Mouse (Mus musculus) stomach, embryonic 14.5 days (tissue): Measurements from ENCODE around the gene Mpp2. TPM values are rescaled to one million over a fixed set of nuclear protein-coding genes. Genes with fewer than 3 reads are reported as not detected.

Experiments
- ATAC-seq: fragments of 200-750 bp; cut with Nextera tagmentation; 2 replicates; pipeline ENCODE4 v1.8.0; 2017; ENCODE audit warnings: low read depth, moderate TSS enrichment; ENCODE audit not compliant: insufficient number of reproducible peaks, insufficient read depth, low FRiP score
- H3K27ac ChIP-seq: fragments of 300-500 bp; sonication (generic); 2 replicates; pipeline ENCODE4 v1.5.1; 2014; ENCODE audit warnings: mild to moderate bottlenecking, low read length, moderate library complexity, mixed read lengths
- H3K27me3 ChIP-seq: fragments of 300-500 bp; sonication (generic); 2 replicates; pipeline ENCODE4 v1.6.1; 2014; ENCODE audit warnings: low read length, control low read depth, mixed read lengths; ENCODE audit not compliant: control insufficient read depth, insufficient read depth
- H3K36me3 ChIP-seq: fragments of 300-500 bp; sonication (generic); 2 replicates; pipeline ENCODE4 v1.6.1; 2014; ENCODE audit warnings: mild to moderate bottlenecking, control low read depth, low read length, moderate library complexity, mixed read lengths; ENCODE audit not compliant: control insufficient read depth, insufficient read depth
- H3K4me1 ChIP-seq: fragments of 300-500 bp; sonication (generic); 2 replicates; pipeline ENCODE4 v1.6.1; 2014; ENCODE audit warnings: low read length, control low read depth, mixed read lengths; ENCODE audit not compliant: control insufficient read depth, insufficient read depth
- H3K4me2 ChIP-seq: fragments of 300-500 bp; sonication (generic); replicated peaks from 2 replicates; pipeline ENCODE4 v1.6.1; 2014; ENCODE audit warnings: low read depth, low read length, control low read depth
- H3K4me3 ChIP-seq: fragments of 300-500 bp; sonication (generic); 2 replicates; pipeline ENCODE4 v1.5.1; 2014; ENCODE audit warnings: low read depth, low read length, control low read depth
- H3K9ac ChIP-seq: fragments of 300-500 bp; sonication (generic); replicated peaks from 2 replicates; pipeline ENCODE4 v1.6.1; 2014; ENCODE audit warnings: low read depth, mild to moderate bottlenecking, control low read depth, low read length, moderate library complexity, mixed read lengths
- H3K9me3 ChIP-seq: fragments of 300-500 bp; sonication (generic); 2 replicates; pipeline ENCODE4 v1.6.1; 2016; ENCODE audit warnings: low read depth, low read length, control low read depth; ENCODE audit not compliant: control insufficient read depth
- WGBS: fragments of 180-500 bp; shearing (Covaris S2); extraction: QIAGEN DNeasy Blood & Tissue Kit; methylation state at CpG from one replicate; pipeline ENCODE4 v1.1.7; 2014; 5-methylcytosine and 5-hydroxymethylcytosine counted together
- polyA plus RNA-seq: library from polyadenylated mRNA; unstranded; fragments of >200 nt; fragmentation: Nextera tagmentation; extraction: Ambion mirVana; gene quantifications from 2 replicates; pipeline ENCODE4 v1.2.1, GENCODE M21; 2014

The Mpp2 gene
- polyA plus RNA-seq, 1 experiment from 2014 or later: 8.5 TPM

DNA sequence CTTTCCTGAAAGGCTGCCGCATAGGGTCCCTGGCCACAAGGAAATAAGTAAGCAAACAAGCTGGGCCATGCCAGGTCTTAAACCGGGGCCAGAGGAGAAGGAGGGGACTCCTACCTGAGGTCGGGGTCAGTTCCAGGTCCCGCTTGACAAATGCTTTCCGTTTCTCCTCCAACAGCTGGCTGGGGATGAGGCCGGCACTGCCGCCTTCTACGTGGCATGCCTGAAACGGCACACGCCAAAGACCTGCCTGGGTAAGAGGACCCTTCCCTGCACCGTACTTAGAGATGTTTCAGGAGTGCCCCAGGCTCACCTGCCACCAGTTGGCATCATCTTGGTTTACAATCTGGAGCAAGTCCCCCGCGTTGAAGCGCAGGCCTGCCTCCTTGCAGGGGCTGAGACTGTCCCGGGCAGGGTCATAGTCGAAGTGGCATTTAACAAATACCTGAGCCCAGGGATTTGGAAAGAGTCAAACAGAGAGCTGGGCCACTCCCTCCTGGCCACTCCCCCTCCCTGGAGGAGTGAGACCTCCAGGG, 26.3 kb downstream of the Mpp2 start:
- Histone ChIP-seq H3K36me3 (no peaks in the 10 kb centered on the region), H3K27ac (no peak overlapping the region), H3K4me1 (peaks cover 3% of the 10 kb centered on the region; the same call in 1 of the 2 replicates), H3K9ac (no peak overlapping the region), H3K27me3 (no peaks in the 10 kb centered on the region), H3K4me3 (no peak overlapping the region), H3K4me2 (peak overlapping the region; percentile 69; the same call in 1 of the 2 replicates), H3K9me3 (no peaks in the 10 kb centered on the region)
- ATAC-seq: no peak
- 22% methylated on average over 16 of the region's 16 CpGs for WGBS

- H3K4me1 ChIP-seq: peaks cover 3% of the 10 kb centered on the region; the same call in 1 of the 2 replicates
- no peaks in the 10 kb centered on the region for H3K9me3 ChIP-seq
- peak; percentile 59; the same call in 1 of the 2 replicates for ATAC-seq
- H3K36me3 ChIP-seq: no peaks in the 10 kb centered on the region
- peak overlapping the region; percentile 69 for H3K4me2 ChIP-seq
- 5% methylated on average over 23 of the region's 23 CpGs for WGBS
- H3K27me3 ChIP-seq: no peaks in the 10 kb centered on the region
- no peak overlapping the region for H3K9ac ChIP-seq
- H3K27ac ChIP-seq: no peak overlapping the region
- H3K4me3 ChIP-seq: peak overlapping the region; percentile 31
Observed at GRCm38 (mm10) chr11:102061236-102061940, 26.9 kb downstream of the Mpp2 start.

DNA sequence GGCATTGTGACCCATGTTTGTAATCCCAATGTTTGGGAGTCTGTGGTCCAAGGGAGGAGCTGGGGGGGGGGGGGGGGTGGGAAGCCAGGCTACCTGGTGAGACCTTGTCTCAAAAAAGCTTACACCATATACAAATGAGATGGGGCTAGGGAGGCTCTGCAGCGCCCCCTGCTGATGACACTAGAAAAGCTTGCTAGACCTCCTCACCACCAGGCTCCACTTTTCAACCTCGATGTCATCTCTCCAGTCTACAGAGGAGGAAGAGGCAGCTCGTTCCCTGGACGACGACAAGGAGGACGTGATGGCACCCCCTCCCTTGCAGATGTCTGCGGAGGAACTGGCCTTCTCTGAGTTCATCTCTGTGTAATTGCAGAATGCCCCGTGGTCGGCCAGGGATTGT, 34.5 kb downstream of the Mpp2 start:
- WGBS: 26% methylated on average over 9 of the region's 9 CpGs
- ATAC-seq: no peak
- no peak overlapping the region for H3K27ac ChIP-seq

DNA sequence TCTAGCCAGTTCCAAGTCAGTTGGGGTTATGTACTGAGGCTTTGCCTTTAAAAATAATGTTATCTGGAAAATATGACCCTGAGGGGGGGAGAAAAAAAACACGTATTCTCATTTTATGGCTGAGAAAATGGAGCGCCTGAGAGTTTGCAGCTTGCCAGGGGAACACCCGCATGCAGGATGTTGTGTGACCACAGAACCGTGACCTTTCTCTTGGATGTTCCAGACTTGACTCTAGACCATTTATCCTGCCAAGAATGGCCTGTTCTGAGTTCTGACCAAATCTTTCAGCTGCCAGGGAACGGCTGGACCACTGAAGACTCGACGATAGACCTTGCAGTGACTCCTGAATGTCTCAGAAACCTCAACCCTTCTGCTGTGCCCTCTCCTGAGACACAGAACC, 35.1 kb downstream of the Mpp2 start:
- Histone ChIP-seq H3K27me3 (no peaks in the 10 kb centered on the region), H3K27ac (no peak overlapping the region), H3K9ac (no peak overlapping the region), H3K9me3 (no peaks in the 10 kb centered on the region), H3K4me1 (no peaks in the 10 kb centered on the region), H3K4me3 (no peak overlapping the region), H3K36me3 (no peaks in the 10 kb centered on the region), H3K4me2 (no peak overlapping the region)
- no peak for ATAC-seq
- 73% methylated on average over 7 of the region's 7 CpGs for WGBS

More for the DNA sequence above, 34.5 kb downstream of the Mpp2 start:
- no peaks in the 10 kb centered on the region for H3K4me1 ChIP-seq
- no peaks in the 10 kb centered on the region for H3K27me3 ChIP-seq
- no peaks in the 10 kb centered on the region for H3K9me3 ChIP-seq
- no peak overlapping the region for H3K9ac ChIP-seq
- no peak overlapping the region for H3K4me2 ChIP-seq
- no peaks in the 10 kb centered on the region for H3K36me3 ChIP-seq
- H3K4me3 ChIP-seq: no peak overlapping the region

DNA sequence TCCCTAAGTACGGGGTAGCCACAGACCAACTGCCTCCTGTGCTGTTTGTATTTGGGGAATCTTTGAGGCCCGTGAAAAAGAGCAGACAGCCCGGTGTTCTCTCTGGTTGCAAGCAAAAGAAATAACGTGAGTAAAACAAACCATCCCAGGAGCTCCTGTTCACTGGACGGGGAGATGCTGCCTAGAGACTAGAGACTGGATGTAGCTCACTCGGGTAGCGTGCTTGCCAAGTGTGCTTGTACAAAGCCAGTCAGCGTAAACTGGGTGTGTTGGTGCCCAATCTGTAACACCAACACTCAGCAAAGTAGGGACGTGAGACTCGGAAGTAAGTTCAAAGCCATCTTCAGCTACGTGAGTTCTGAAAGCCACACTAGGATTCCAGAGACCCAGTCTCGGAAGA, 35.6 kb downstream of the Mpp2 start:
- 77% methylated on average over 12 of the region's 12 CpGs for WGBS
- no peak overlapping the region for H3K27ac ChIP-seq
- ATAC-seq: no peak

DNA sequence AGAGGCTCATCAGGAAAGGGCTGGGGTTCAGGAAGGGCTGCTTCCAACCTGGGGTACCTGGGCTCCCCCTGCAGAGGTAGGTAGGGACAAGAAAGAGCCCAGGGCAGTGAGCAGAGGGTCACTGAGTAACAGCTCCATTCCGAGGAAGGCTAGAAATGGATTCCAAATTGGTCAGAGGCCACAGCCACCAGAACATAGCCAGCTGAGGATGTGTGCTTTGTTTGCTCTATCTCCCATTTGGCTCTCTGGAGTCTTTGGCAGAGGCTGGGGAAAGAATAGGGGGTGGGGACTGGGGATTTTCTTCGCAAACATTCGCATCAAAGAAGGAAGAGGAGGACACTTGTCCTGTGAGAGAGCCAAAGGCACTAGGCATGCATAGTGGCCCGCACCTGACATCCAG, 36.4 kb downstream of the Mpp2 start:
- WGBS: 36% methylated on average over 4 of the region's 4 CpGs
- Histone ChIP-seq H3K9ac (no peak overlapping the region), H3K4me3 (no peak overlapping the region), H3K36me3 (no peaks in the 10 kb centered on the region), H3K4me1 (no peaks in the 10 kb centered on the region), H3K4me2 (no peak overlapping the region), H3K27me3 (no peaks in the 10 kb centered on the region), H3K9me3 (no peaks in the 10 kb centered on the region), H3K27ac (no peak overlapping the region)
- ATAC-seq: no peak

More for the DNA sequence above, 35.6 kb downstream of the Mpp2 start:
- Histone ChIP-seq H3K4me1 (no peaks in the 10 kb centered on the region), H3K4me2 (no peak overlapping the region), H3K27me3 (no peaks in the 10 kb centered on the region), H3K36me3 (no peaks in the 10 kb centered on the region), H3K9me3 (no peaks in the 10 kb centered on the region), H3K9ac (no peak overlapping the region), H3K4me3 (no peak overlapping the region)

- Histone ChIP-seq H3K4me3 (no peak overlapping the region), H3K27me3 (no peaks in the 10 kb centered on the region), H3K9me3 (no peaks in the 10 kb centered on the region), H3K4me2 (no peak overlapping the region), H3K4me1 (no peaks in the 10 kb centered on the region), H3K27ac (no peak overlapping the region), H3K9ac (no peak overlapping the region), H3K36me3 (no peaks in the 10 kb centered on the region)
- no peak for ATAC-seq
- WGBS: 64% methylated on average over 4 of the region's 4 CpGs
Observed at GRCm38 (mm10) chr11:102051541-102051940, 36.8 kb downstream of the Mpp2 start.

DNA sequence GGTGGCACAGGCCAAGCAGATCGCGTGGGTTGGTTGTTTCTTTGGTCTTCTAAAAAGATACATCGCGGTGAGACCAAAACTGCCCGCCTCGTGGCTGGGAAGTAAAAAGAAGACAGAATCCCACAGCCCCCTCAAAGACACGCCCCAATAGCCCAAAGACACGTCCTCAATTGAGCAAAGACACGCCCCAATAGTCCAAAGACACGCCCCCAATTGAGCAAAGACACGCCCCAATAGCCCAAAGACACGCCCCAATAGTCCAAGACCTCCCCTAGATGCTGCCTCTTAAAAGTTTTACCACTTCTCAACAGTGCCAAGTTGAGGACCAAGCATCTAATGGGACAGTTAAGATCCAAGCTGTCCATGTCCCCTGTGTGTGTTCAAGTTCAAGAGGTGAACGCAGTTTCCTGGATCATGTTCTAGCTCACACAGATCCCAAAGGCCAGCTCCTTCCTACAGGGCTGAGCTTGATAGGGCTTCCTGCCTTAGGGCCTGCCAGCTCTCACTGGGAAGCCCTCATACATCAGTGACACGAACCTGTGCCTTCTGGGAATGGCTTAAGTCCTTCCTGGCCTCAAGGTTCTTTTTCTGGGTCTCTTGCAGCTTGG, 38.3 kb downstream of the Mpp2 start:
- WGBS: 58% methylated on average over 14 of the region's 14 CpGs
- Histone ChIP-seq H3K9ac (no peak overlapping the region), H3K4me3 (no peak overlapping the region), H3K4me1 (no peaks in the 10 kb centered on the region), H3K9me3 (peaks cover 6% of the 10 kb centered on the region; the same call in 1 of the 2 replicates), H3K36me3 (no peaks in the 10 kb centered on the region), H3K4me2 (no peak overlapping the region), H3K27me3 (no peaks in the 10 kb centered on the region), H3K27ac (no peak overlapping the region)
- no peak for ATAC-seq
